9 mouse cellular contexts compared by ENCODE assay signal in the genomic region with DNA sequence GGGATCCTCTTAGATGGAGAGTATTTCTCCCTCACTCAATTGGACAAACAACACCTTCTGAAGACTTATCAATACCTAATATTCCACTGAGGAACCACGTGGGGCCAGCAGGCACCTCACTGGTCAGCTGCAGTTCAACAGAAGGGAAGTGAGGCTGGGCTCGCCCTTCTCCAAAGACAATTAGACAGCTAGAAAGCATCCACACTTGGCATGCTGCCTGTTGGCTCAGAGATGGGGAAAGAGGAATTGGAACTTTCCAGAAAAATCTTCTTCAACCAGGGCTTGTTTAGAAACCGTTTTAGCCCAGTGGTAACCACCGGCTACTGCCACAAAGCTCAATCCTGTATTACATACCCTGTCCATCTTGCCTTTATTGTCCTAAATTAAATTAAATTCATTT. TPM values are rescaled to one million over a fixed set of nuclear protein-coding genes. Genes with fewer than 3 reads are reported as not detected.
DNase-seq lines count a peak whose midpoint lies in the region; ATAC-seq lines count a peak whose summit lies in the region.
"Had no signal": no experiment of that assay in that cellular context is flagged by ENCODE, and none has a peak within 500 bp of the region (broad histone marks: within the 10 kb centered on the region; RNA-seq: fewer than 3 reads in every experiment).

No protein-coding gene starts in this region.

- H3K4me1 ChIP-seq in embryonic facial prominence, embryonic 14.5 days (ENCODE audit: control insufficient read depth, insufficient read depth, low read length), result peaks cover 5% of the 10 kb centered on the region; the same call in 1 of the 2 replicates
- H3K4me1 ChIP-seq in embryonic facial prominence, embryonic 10.5 days, result peaks cover 5% of the 10 kb centered on the region; the same call in 1 of the 2 replicates
- H3K4me1 ChIP-seq in liver, embryonic 12.5 days, result peaks cover 7% of the 10 kb centered on the region

- no peaks in the 10 kb centered on the region for H3K27me3 ChIP-seq in embryonic facial prominence, embryonic 14.5 days (replicated peaks; ENCODE audit: control insufficient read depth, insufficient read depth, low read length)
- peaks cover 24% of the 10 kb centered on the region for H3K27me3 ChIP-seq in embryonic facial prominence, embryonic 10.5 days (replicated peaks; ENCODE audit: low read depth, poor library complexity, severe bottlenecking)
- H3K27me3 ChIP-seq in liver, embryonic 12.5 days (replicated peaks), result peaks cover 22% of the 10 kb centered on the region

- ATAC-seq in embryonic facial prominence, embryonic 14.5 days (ENCODE audit: low read depth), result no peak
- no peak for ATAC-seq in liver, embryonic 12.5 days

- H3K9me3 ChIP-seq in embryonic facial prominence, embryonic 14.5 days (ENCODE audit: control insufficient read depth, low read length), result no peaks in the 10 kb centered on the region
- H3K9me3 ChIP-seq in embryonic facial prominence, embryonic 10.5 days, result no peaks in the 10 kb centered on the region
- H3K9me3 ChIP-seq in liver, embryonic 12.5 days (replicated peaks), result no peaks in the 10 kb centered on the region

- no peak overlapping the region for H3K4me3 ChIP-seq in embryonic facial prominence, embryonic 14.5 days (ENCODE audit: low read depth, low read length)
- no peak overlapping the region for H3K4me3 ChIP-seq in embryonic facial prominence, embryonic 10.5 days
- H3K4me3 ChIP-seq in liver, embryonic 12.5 days, result no peak overlapping the region

- no peak overlapping the region for H3K9ac ChIP-seq in embryonic facial prominence, embryonic 14.5 days (ENCODE audit: low read depth, low read length)
- H3K9ac ChIP-seq in liver, embryonic 12.5 days, result no peak overlapping the region
- H3K9ac ChIP-seq: liver, embryonic 14.5 days had no signal

- H3K4me2 ChIP-seq in embryonic facial prominence, embryonic 14.5 days (ENCODE audit: low read depth, low read length), result no peak overlapping the region
- no peak overlapping the region for H3K4me2 ChIP-seq in liver, embryonic 12.5 days

- no peak overlapping the region for H3K27ac ChIP-seq in embryonic facial prominence, embryonic 14.5 days (replicated peaks; ENCODE audit: low read depth, low read length)
- H3K27ac ChIP-seq in embryonic facial prominence, embryonic 10.5 days (replicated peaks), result no peak overlapping the region
- no peak overlapping the region for H3K27ac ChIP-seq in liver, embryonic 12.5 days
- H3K27ac ChIP-seq: liver, embryonic 14.5 days had no signal

- DNase-seq in embryonic facial prominence, embryonic 14.5 days (ENCODE audit: low spot score), result peak; percentile 41
- DNase-seq in embryonic facial prominence, embryonic 10.5 days (ENCODE audit: low spot score), result no peak
- DNase-seq in urinary bladder, postnatal 14 days (ENCODE audit: low spot score), result peak; percentile 67
- DNase-seq in urinary bladder, postnatal 10 days (ENCODE audit: low spot score), result no peak
- DNase-seq in kidney, postnatal 10 days, result peak; percentile 90
- no peak for DNase-seq in thymus, postnatal 0 days (ENCODE audit: low spot score)
- no peak for DNase-seq in layer of hippocampus, adult 8-10 months (ENCODE audit: low spot score in 2 of 2)

- no peaks in the 10 kb centered on the region for H3K36me3 ChIP-seq in embryonic facial prominence, embryonic 14.5 days (ENCODE audit: control insufficient read depth, insufficient read depth, low read length)
- H3K36me3 ChIP-seq in embryonic facial prominence, embryonic 10.5 days (replicated peaks), result no peaks in the 10 kb centered on the region
- H3K36me3 ChIP-seq in liver, embryonic 12.5 days, result no peaks in the 10 kb centered on the region

- WGBS in embryonic facial prominence, embryonic 14.5 days, result 67% methylated on average over 4 of the region's 4 CpGs
- 77% methylated on average over 4 of the region's 4 CpGs for WGBS in embryonic facial prominence, embryonic 10.5 days
- 47% methylated on average over 4 of the region's 4 CpGs for WGBS in liver, embryonic 12.5 days (ENCODE audit: insufficient replicate concordance)

RNA-seq across cellular contexts. Expression of a gene that starts 4.4 kb away (rescaled TPM):
- polyA plus RNA-seq in embryonic facial prominence, embryonic 14.5 days (2014; fragmentation: Nextera tagmentation; extraction: Ambion mirVana), result 1.4 and 1.8 TPM in 2 replicates
- 1.8 TPM in 2 replicates for polyA plus RNA-seq in embryonic facial prominence, embryonic 10.5 days (2016; fragmentation: Nextera tagmentation; extraction: Ambion mirVana)
- polyA plus RNA-seq in thymus, postnatal 0 days (2015; fragmentation: Nextera tagmentation; extraction: Ambion mirVana), result 0.66 and 1.5 TPM in 2 replicates
- 10 to 100 TPM; 12.2 to 16.5 (median 14.7) TPM for total RNA-seq in layer of hippocampus, adult 8-10 months (2022)
- 0.10 and 0.13 TPM in 2 replicates for polyA plus RNA-seq in liver, embryonic 12.5 days (2016; fragmentation: Nextera tagmentation; extraction: Ambion mirVana)

Comparison
In these comparisons a context has a peak if more than half of its experiments do, and no peak if none do; other contexts are left out.
1. DNase-seq: peak in embryonic facial prominence, embryonic 14.5 days (single experiment), urinary bladder, postnatal 14 days (single experiment) and kidney, postnatal 10 days (single experiment); none in embryonic facial prominence, embryonic 10.5 days (single experiment), urinary bladder, postnatal 10 days (single experiment), thymus, postnatal 0 days (single experiment) and layer of hippocampus, adult 8-10 months (0 of 2).